Mouse (Mus musculus) lung, embryonic 16.5 days (tissue): ENCODE measurements around the gene Ncor2. TPM values are rescaled to one million over a fixed set of nuclear protein-coding genes. Genes with fewer than 3 reads are reported as not detected.

Experiments used
- ATAC-seq: fragments of 200-750 bp; cut with Nextera tagmentation; 2 replicates; pipeline ENCODE4 v1.8.0; 2017; ENCODE audit warnings: low read depth, mild to moderate bottlenecking, moderate library complexity
- H3K27ac ChIP-seq: fragments of 300-500 bp; sonication (generic); 2 replicates; pipeline ENCODE4 v1.5.1; 2014; ENCODE audit warnings: mild to moderate bottlenecking, control low read depth, low read length
- H3K27me3 ChIP-seq: fragments of 300-500 bp; sonication (generic); 2 replicates; pipeline ENCODE4 v1.6.1; 2014; ENCODE audit warnings: low read depth, low read length, mixed read lengths; ENCODE audit not compliant: control insufficient read depth, insufficient read depth
- H3K36me3 ChIP-seq: fragments of 300-500 bp; sonication (generic); 2 replicates; pipeline ENCODE4 v1.6.1; 2014; ENCODE audit warnings: low read length; ENCODE audit not compliant: control insufficient read depth, insufficient read depth
- H3K4me1 ChIP-seq: fragments of 300-500 bp; sonication (generic); replicated peaks from 2 replicates; pipeline ENCODE4 v1.6.1; 2014; ENCODE audit warnings: low read length, mixed read lengths; ENCODE audit not compliant: control insufficient read depth, insufficient read depth
- H3K4me2 ChIP-seq: fragments of 300-500 bp; sonication (generic); 2 replicates; pipeline ENCODE4 v1.6.1; 2014; ENCODE audit warnings: low read depth, low read length, control low read depth
- H3K4me3 ChIP-seq: fragments of 300-500 bp; sonication (generic); 2 replicates; pipeline ENCODE4 v1.5.1; 2014; ENCODE audit warnings: mild to moderate bottlenecking, low read length, control low read depth
- H3K9ac ChIP-seq: fragments of 300-500 bp; sonication (generic); 2 replicates; pipeline ENCODE4 v1.6.1; 2014; ENCODE audit warnings: low read length, control low read depth
- H3K9me3 ChIP-seq: fragments of 300-500 bp; sonication (generic); 2 replicates; pipeline ENCODE4 v1.6.1; 2016; ENCODE audit warnings: low read length; ENCODE audit not compliant: control insufficient read depth
- WGBS: fragments of 180-500 bp; shearing (Covaris S2); extraction: QIAGEN DNeasy Blood & Tissue Kit; methylation state at CpG from one replicate; pipeline ENCODE4 v1.1.7; 2014; 5-methylcytosine and 5-hydroxymethylcytosine counted together
- polyA plus RNA-seq: library from polyadenylated mRNA; unstranded; fragments of >200 nt; fragmentation: Nextera tagmentation; extraction: Ambion mirVana; gene quantifications from 2 replicates; pipeline ENCODE4 v1.2.1, GENCODE M21; 2015

Ncor2 gene
- polyA plus RNA-seq, 1 experiment from 2014 or later, result 20.3 TPM

GRCm38 (mm10) chr5:124997913-124998312 lies 181.1 kb downstream of the Ncor2 start:
- WGBS, result 81% methylated on average over 4 of the region's 4 CpGs
- H3K4me2 ChIP-seq, result no peak overlapping the region
- no peaks in the 10 kb centered on the region for H3K27me3 ChIP-seq
- H3K27ac ChIP-seq, result no peak overlapping the region
- no peak overlapping the region for H3K4me3 ChIP-seq
- no peak overlapping the region for H3K9ac ChIP-seq
- H3K36me3 ChIP-seq, result no peaks in the 10 kb centered on the region
- H3K4me1 ChIP-seq, result peaks cover 5% of the 10 kb centered on the region
- ATAC-seq, result no peak
- H3K9me3 ChIP-seq, result no peaks in the 10 kb centered on the region

GRCm38 (mm10) chr5:124996816-124997215 lies 182.2 kb downstream of the Ncor2 start:
- ATAC-seq, result peak; percentile 34; the same call in 1 of the 2 replicates
- Histone ChIP-seq H3K4me1 (peaks cover 11% of the 10 kb centered on the region; the same call in 1 of the 2 replicates), H3K9me3 (no peaks in the 10 kb centered on the region), H3K27ac (no peak overlapping the region), H3K9ac (no peak overlapping the region), H3K36me3 (no peaks in the 10 kb centered on the region), H3K4me3 (no peak overlapping the region), H3K27me3 (no peaks in the 10 kb centered on the region), H3K4me2 (no peak overlapping the region)
- WGBS, result 55% methylated on average over 6 of the region's 6 CpGs

- H3K27me3 ChIP-seq, result no peaks in the 10 kb centered on the region
- no peaks in the 10 kb centered on the region for H3K36me3 ChIP-seq
- H3K27ac ChIP-seq, result peak overlapping the region; percentile 79
- H3K4me1 ChIP-seq, result peaks cover 17% of the 10 kb centered on the region; the same call in 1 of the 2 replicates
- no peaks in the 10 kb centered on the region for H3K9me3 ChIP-seq
- WGBS, result 39% methylated on average over 11 of the region's 11 CpGs
- H3K4me2 ChIP-seq, result no peak overlapping the region
- no peak overlapping the region for H3K4me3 ChIP-seq
- H3K9ac ChIP-seq, result no peak overlapping the region
- no peak for ATAC-seq
Observed at GRCm38 (mm10) chr5:124992891-124993290, 186.1 kb downstream of the Ncor2 start.

DNA sequence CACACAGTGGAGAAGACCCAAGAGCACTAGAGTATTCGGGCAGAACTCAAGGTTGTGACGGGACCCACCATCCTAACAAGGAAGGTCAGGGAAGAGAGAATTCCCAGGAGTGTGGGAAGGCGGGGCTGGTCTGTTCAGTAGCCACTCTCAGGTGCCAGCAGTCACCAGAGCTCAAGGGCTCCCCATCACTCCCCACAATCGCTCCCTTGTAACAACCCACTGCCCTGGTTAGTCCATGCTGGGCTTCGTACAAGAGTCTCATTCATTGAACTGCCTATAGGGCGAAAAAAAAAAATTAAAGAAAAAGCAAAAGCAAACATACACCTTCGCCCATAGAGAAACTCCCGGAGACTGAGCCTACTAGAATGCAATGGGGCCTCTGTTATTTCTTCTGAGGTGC lies 186.7 kb downstream of the Ncor2 start:
- Histone ChIP-seq H3K9ac (no peak overlapping the region), H3K4me1 (peaks cover 17% of the 10 kb centered on the region; the same call in 1 of the 2 replicates), H3K36me3 (no peaks in the 10 kb centered on the region), H3K9me3 (no peaks in the 10 kb centered on the region), H3K27me3 (no peaks in the 10 kb centered on the region), H3K27ac (peak overlapping the region; percentile 79), H3K4me3 (no peak overlapping the region), H3K4me2 (no peak overlapping the region)
- WGBS, result 60% methylated on average over 8 of the region's 8 CpGs
- peak; percentile 55 for ATAC-seq

DNA sequence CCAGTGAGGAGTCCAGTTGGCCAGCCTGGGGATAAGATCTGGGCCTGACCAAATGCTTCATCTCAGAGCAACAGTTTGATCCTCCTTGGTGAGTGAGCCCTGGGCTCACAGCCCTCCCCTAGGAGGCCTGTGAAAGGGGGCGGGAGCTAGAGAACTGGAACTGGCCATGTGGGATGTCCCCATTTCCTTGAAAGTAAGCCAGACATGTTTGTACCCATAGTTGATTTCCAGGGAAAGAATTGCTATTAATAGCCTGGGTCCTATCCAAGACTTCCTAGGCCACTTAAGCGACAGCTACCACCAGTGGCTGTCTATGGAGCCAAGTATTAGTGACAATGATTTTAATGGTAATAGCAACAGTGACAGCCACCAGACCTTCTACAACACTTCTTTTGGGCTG lies 189.3 kb downstream of the Ncor2 start:
- Histone ChIP-seq H3K4me2 (no peak overlapping the region), H3K36me3 (no peaks in the 10 kb centered on the region), H3K4me1 (peaks cover 17% of the 10 kb centered on the region; the same call in 1 of the 2 replicates), H3K9me3 (no peaks in the 10 kb centered on the region), H3K27ac (no peak overlapping the region), H3K9ac (no peak overlapping the region), H3K27me3 (no peaks in the 10 kb centered on the region), H3K4me3 (no peak overlapping the region)
- WGBS, result 58% methylated on average over 2 of the region's 2 CpGs
- peak; percentile 73 for ATAC-seq

- H3K27me3 ChIP-seq, result no peaks in the 10 kb centered on the region
- no peak overlapping the region for H3K9ac ChIP-seq
- no peak overlapping the region for H3K4me2 ChIP-seq
- H3K36me3 ChIP-seq, result no peaks in the 10 kb centered on the region
- no peak overlapping the region for H3K27ac ChIP-seq
- peaks cover 11% of the 10 kb centered on the region; the same call in 1 of the 2 replicates for H3K9me3 ChIP-seq
- no peak overlapping the region for H3K4me3 ChIP-seq
- 80% methylated on average over 5 of the region's 5 CpGs for WGBS
- peaks cover 6% of the 10 kb centered on the region; the same call in 1 of the 2 replicates for H3K4me1 ChIP-seq
- ATAC-seq, result no peak
Observed at GRCm38 (mm10) chr5:124986656-124987055, 192.4 kb downstream of the Ncor2 start.

- Histone ChIP-seq H3K9ac (no peak overlapping the region), H3K27me3 (no peaks in the 10 kb centered on the region), H3K4me2 (no peak overlapping the region), H3K4me3 (no peak overlapping the region), H3K27ac (no peak overlapping the region), H3K4me1 (peaks cover 6% of the 10 kb centered on the region; the same call in 1 of the 2 replicates), H3K9me3 (peaks cover 11% of the 10 kb centered on the region; the same call in 1 of the 2 replicates), H3K36me3 (no peaks in the 10 kb centered on the region)
- WGBS, result 85% methylated on average over 5 of the region's 5 CpGs
- ATAC-seq, result no peak
Observed at GRCm38 (mm10) chr5:124986222-124986621, 192.8 kb downstream of the Ncor2 start.

GRCm38 (mm10) chr5:124969790-124970189 lies 209.2 kb downstream of the Ncor2 start:
- 32% methylated on average over 8 of the region's 8 CpGs for WGBS

More at GRCm38 (mm10) chr5:124969790-124970189, 209.2 kb downstream of the Ncor2 start:
- Histone ChIP-seq H3K4me1 (0 out of 2 replicates have a peak, but pooled peaks cover 6% of the 10 kb centered on the region), H3K4me3 (no peak overlapping the region), H3K27ac (no peak overlapping the region), H3K27me3 (no peaks in the 10 kb centered on the region), H3K4me2 (no peak overlapping the region), H3K9ac (no peak overlapping the region), H3K9me3 (no peaks in the 10 kb centered on the region), H3K36me3 (no peaks in the 10 kb centered on the region)
- no peak for ATAC-seq
